Mouse (Mus musculus) liver, adult 2 months (tissue): Measurements from ENCODE around the gene Zfp13. TPM values are rescaled to one million over a fixed set of nuclear protein-coding genes. Genes with fewer than 3 reads are reported as not detected.

ENCODE experiments used
- DNase-seq: peaks from one replicate; pipeline ENCODE4 v3.0.0-alpha.2; 2011; ENCODE audit warnings: low read depth, low spot score; ENCODE audit errors: extremely low read depth
- H3K27ac ChIP-seq: fragments of 200-500 bp; replicated peaks from 2 replicates; pipeline ENCODE4 v1.5.1; 2012; ENCODE audit warnings: low read depth, mild to moderate bottlenecking, control low read depth, inconsistent platforms, low read length; ENCODE audit not compliant: insufficient read depth
- H3K27me3 ChIP-seq: fragments of 200-500 bp; 2 replicates; pipeline ENCODE4 v1.6.1; 2012; ENCODE audit warnings: mild to moderate bottlenecking, moderate library complexity, low read length, inconsistent platforms; ENCODE audit not compliant: control insufficient read depth, insufficient read depth
- H3K36me3 ChIP-seq: fragments of 200-500 bp; 2 replicates; pipeline ENCODE4 v1.6.1; 2012; ENCODE audit warnings: low read length, inconsistent platforms; ENCODE audit not compliant: control insufficient read depth, insufficient read depth
- H3K4me1 ChIP-seq: fragments of 200-500 bp; 2 replicates; pipeline ENCODE4 v1.6.1; 2011; ENCODE audit warnings: low read length; ENCODE audit not compliant: control insufficient read depth, insufficient read depth
- H3K4me3 ChIP-seq: fragments of 200-500 bp; 2 replicates; pipeline ENCODE4 v1.5.1; 2011; ENCODE audit warnings: low read depth, mild to moderate bottlenecking, control low read depth, low read length, moderate library complexity; ENCODE audit not compliant: insufficient read depth
- H3K79me2 ChIP-seq: fragments of 200-500 bp; 2 replicates; pipeline ENCODE4 v1.6.1; 2012; ENCODE audit warnings: inconsistent platforms, mild to moderate bottlenecking, low read length, moderate library complexity; ENCODE audit not compliant: control insufficient read depth, insufficient read depth
- H3K9ac ChIP-seq: fragments of 200-500 bp; 2 replicates; pipeline ENCODE4 v1.6.1; 2012; ENCODE audit warnings: low read depth, mild to moderate bottlenecking, control low read depth, inconsistent platforms, low read length
- CTCF ChIP-seq: fragments of 200-500 bp; IDR thresholded peaks from 2 replicates; pipeline ENCODE4 v1.5.1; 2011; ENCODE audit warnings: low read depth, low read length, control low read depth
- POLR2A ChIP-seq: fragments of 200-500 bp; IDR thresholded peaks from 2 replicates; pipeline ENCODE4 v1.6.1; 2011; ENCODE audit warnings: low read length, control low read depth; ENCODE audit not compliant: insufficient read depth; ENCODE audit errors: extremely low read depth
- whole genome bisulfite sequencing: fragments of 180-500 bp; shearing (Covaris S2); methylation state at CpG from one replicate; pipeline ENCODE4 v1.1.7; 2018; 5-methylcytosine and 5-hydroxymethylcytosine counted together
- polyA plus RNA-seq: library from polyadenylated mRNA; depleted of rRNA; stranded (reverse); fragments of >200 nt; gene quantifications from 2 replicates; pipeline ENCODE4 v1.2.3, GENCODE M21; 2012
- total RNA-seq: library from RNA; depleted of rRNA; stranded (reverse); fragments of >200 nt; gene quantifications from 2 replicates; pipeline ENCODE4 v1.2.3, GENCODE M21; 2014

The Zfp13 gene
- total and polyA plus RNA-seq, 2 experiments = 2.0 to 3.2 TPM

DNA sequence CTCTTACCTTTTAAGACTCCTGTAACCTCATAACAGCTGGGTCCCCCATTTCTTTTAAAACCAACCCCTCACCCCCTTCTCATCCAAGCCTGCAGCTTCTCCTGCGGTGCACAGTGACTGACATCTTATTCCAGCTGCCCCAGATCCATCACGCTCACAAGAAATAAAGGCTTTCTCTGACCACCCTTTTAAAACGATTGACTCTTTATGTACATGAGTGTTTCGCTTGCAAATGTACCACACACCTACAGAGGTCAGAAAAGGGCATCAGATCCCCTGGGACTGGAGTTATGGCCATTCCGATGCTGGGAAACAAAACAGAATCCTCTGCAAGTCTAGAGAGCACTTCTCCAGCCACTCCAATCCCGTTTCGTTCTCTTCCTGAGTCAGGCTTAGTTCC lies 28.5 kb upstream of the Zfp13 start:
- Histone ChIP-seq H3K79me2 (no peaks in the 10 kb centered on the region), H3K27me3 (no peaks in the 10 kb centered on the region), H3K4me3 (no peak overlapping the region), H3K27ac (no peak overlapping the region), H3K4me1 (no peaks in the 10 kb centered on the region), H3K36me3 (no peaks in the 10 kb centered on the region), H3K9ac (no peak overlapping the region)
- DNase-seq = no peak
- TF ChIP-seq CTCF (no peak), POLR2A (no peak)
- 54% methylated on average over 7 of the region's 7 CpGs for WGBS

DNA sequence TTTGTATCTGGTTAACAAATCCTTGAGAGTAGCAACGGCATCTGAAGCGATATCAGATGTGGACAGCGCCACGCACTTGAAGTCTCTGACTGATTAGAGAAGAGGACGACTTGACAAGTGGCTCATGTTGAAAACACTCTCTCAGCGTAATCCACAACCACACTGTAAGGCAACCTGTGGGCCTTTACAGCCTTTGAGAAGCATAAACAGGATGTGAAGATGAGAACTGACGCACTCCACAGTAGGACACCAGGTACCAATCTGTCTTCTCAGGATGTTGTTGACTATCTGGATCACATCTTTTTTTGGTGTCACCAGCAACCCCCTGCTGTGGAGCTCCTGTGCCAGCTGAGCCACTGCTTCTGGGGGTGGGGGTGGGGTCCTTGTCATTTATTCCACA lies 21.1 kb upstream of the Zfp13 start:
- Histone ChIP-seq H3K27ac (no peak overlapping the region), H3K9ac (no peak overlapping the region), H3K36me3 (no peaks in the 10 kb centered on the region), H3K4me3 (no peak overlapping the region), H3K79me2 (no peaks in the 10 kb centered on the region), H3K27me3 (peaks cover 5% of the 10 kb centered on the region; the same call in 1 of the 2 replicates), H3K4me1 (no peaks in the 10 kb centered on the region)
- 72% methylated on average over 7 of the region's 7 CpGs for WGBS
- no peak for TF ChIP-seq CTCF
- no peak for TF ChIP-seq POLR2A
- DNase-seq = no peak

DNA sequence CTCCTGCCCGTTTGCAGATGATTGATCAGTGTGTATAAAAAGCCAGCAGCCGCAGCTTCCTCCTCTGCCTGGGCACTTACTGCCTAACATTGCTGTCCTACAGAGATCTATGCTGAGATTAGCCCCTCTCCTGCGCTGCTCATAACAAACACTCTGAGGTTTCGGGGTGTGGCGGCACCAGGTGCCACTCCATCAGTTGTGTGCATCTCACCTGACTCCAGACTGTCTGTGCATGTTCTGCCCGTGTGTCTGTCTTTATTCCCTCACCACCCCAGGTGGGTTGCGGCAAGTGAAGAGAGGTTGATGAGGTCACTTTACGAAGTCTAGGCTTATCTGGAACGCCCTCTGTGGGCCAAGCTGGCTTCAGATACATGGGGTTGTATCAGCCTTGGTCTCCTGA lies 17.8 kb upstream of the Zfp13 start:
- 34% methylated on average over 9 of the region's 9 CpGs for WGBS
- Histone ChIP-seq H3K4me3 (no peak overlapping the region), H3K27ac (no peak overlapping the region), H3K9ac (no peak overlapping the region), H3K27me3 (peaks cover 5% of the 10 kb centered on the region; the same call in 1 of the 2 replicates), H3K36me3 (no peaks in the 10 kb centered on the region), H3K4me1 (no peaks in the 10 kb centered on the region), H3K79me2 (no peaks in the 10 kb centered on the region)
- no peak for DNase-seq
- TF ChIP-seq POLR2A (no peak), CTCF (no peak)

DNA sequence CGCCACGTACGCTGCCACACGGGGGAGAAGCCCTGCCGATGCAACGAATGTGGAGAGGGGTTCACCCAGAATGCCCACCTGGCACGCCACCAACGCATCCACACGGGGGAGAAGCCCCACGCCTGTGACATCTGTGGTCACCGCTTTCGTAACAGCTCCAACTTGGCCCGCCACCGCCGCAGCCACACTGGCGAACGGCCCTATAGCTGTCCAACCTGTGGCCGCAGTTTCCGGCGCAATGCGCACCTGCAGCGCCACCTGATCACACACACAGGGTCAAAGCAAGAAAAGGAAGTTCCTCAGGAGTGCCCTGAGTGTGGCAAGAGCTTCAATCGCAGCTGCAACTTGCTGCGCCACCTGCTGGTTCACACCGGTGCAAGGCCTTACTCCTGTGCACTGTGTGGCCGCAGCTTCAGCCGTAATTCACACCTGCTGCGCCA lies 11.1 kb upstream of the Zfp13 start:
- Histone ChIP-seq H3K9ac (no peak overlapping the region), H3K4me1 (no peaks in the 10 kb centered on the region), H3K27me3 (no peaks in the 10 kb centered on the region), H3K36me3 (no peaks in the 10 kb centered on the region), H3K4me3 (no peak overlapping the region), H3K79me2 (no peaks in the 10 kb centered on the region), H3K27ac (no peak overlapping the region)
- 75% methylated on average over 28 of the region's 28 CpGs for WGBS
- peak; percentile 13 for DNase-seq
- peak; percentile 84 for TF ChIP-seq CTCF
- no peak for TF ChIP-seq POLR2A

DNA sequence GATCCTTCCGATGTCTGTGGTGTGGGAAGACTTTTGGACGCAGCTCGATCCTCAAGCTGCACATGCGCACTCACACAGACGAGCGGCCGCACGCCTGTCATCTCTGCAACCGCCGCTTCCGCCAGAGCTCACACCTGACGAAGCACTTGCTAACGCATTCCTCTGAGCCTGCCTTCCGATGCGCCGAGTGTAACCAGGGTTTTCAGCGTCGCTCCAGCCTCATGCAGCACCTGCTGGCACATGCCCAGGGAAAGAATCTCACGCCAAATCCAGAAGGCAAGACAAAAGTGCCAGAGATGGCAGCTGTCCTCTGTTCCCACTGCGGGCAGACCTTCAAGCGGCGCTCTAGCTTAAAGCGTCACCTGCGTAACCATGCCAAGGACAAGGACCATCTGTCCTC lies 10.3 kb upstream of the Zfp13 start:
- DNase-seq = no peak
- Histone ChIP-seq H3K36me3 (no peaks in the 10 kb centered on the region), H3K4me1 (no peaks in the 10 kb centered on the region), H3K27ac (no peak overlapping the region), H3K9ac (no peak overlapping the region), H3K27me3 (no peaks in the 10 kb centered on the region), H3K79me2 (no peaks in the 10 kb centered on the region), H3K4me3 (no peak overlapping the region)
- WGBS = 95% methylated on average over 24 of the region's 24 CpGs
- no peak for TF ChIP-seq CTCF
- TF ChIP-seq POLR2A = no peak

DNA sequence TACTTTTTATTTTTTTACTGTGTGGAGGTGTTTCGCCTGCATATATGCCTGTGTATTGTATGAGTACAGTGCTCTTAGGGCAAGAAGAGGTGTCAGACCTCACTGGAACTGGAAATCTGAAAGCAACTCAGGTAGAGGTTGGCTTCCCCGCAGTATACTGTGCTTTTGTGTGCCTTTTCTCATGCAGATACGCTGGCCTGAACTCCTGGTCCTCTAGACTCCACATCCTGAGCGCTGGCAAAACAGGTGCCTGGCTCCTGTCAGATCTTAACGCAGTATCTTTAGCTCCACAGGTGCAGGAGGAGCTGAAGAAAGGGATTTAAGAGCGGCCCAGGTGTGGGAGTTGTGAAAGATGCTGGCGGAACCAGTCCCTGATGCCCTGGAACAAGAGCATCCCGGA lies 5.9 kb upstream of the Zfp13 start:
- H3K4me3 ChIP-seq = no peak overlapping the region
- H3K27me3 ChIP-seq = no peaks in the 10 kb centered on the region
- H3K27ac ChIP-seq = no peak overlapping the region
- H3K4me1 ChIP-seq = no peaks in the 10 kb centered on the region
- no peaks in the 10 kb centered on the region for H3K36me3 ChIP-seq
- no peak for TF ChIP-seq CTCF
- no peak for TF ChIP-seq POLR2A
- H3K79me2 ChIP-seq = no peaks in the 10 kb centered on the region
- no peak for DNase-seq
- 86% methylated on average over 8 of the region's 8 CpGs for WGBS
- H3K9ac ChIP-seq = no peak overlapping the region
